Mouse (Mus musculus) T-helper 17 cell (primary cell): ENCODE data around the gene Crygs.
"Not testable (repeated sequence)": the region's sequence is repeated elsewhere in the genome, so short reads cannot be mapped to it uniquely, and the experiment has no call there.

Source experiments
- in situ Hi-C, 2 experiments: fragments of 300-600 bp; cut with MboI, MseI; formaldehyde crosslinking; loops; 1 replicate in 1 of 2; 2 replicates in 1 of 2; pipeline ENCODE4 v1.15.1; 2025; ENCODE audit warnings: high pct_unique_total_duplicates in 2 of 2

Crygs gene

GRCm38 (mm10) chr16:22791235-22791634 lies 20.1 kb downstream of the Crygs start:
- in situ Hi-C loops, result loop anchor here in 1 of 2 experiments (10.0 kb wide), 1 partner anchor 416 kb away; no protein-coding TSS in a partner anchor

GRCm38 (mm10) chr16:22789908-22790367 lies 21.4 kb downstream of the Crygs start:
- in situ Hi-C loops, result loop anchor here in 1 of 2 experiments (10.0 kb wide), 1 partner anchor 415 kb away; no protein-coding TSS in a partner anchor

GRCm38 (mm10) chr16:22782686-22783085 lies 28.7 kb downstream of the Crygs start:
- in situ Hi-C loops, result loop anchor here in 1 of 2 experiments (5.0 kb wide), 1 partner anchor 80 kb away; no protein-coding TSS in a partner anchor

- in situ Hi-C loops, result no loop called here
These were observed 32.0 kb downstream of the Crygs start for GRCm38 (mm10) chr16:22779228-22779835.

- in situ Hi-C loops, result not testable (repeated sequence)
These were observed 33.1 kb downstream of the Crygs start for GRCm38 (mm10) chr16:22778296-22778695.

- in situ Hi-C loops, result no loop called here
These were observed 35.8 kb downstream of the Crygs start for GRCm38 (mm10) chr16:22775471-22775985.

- in situ Hi-C loops, result no loop called here
These were observed 42.7 kb downstream of the Crygs start for GRCm38 (mm10) chr16:22768661-22769060.

GRCm38 (mm10) chr16:22767405-22767804 lies 44.0 kb downstream of the Crygs start:
- in situ Hi-C loops, result no loop called here

- in situ Hi-C loops, result no loop called here
These were observed 44.6 kb downstream of the Crygs start for GRCm38 (mm10) chr16:22766738-22767211.

GRCm38 (mm10) chr16:22765531-22765930 lies 45.8 kb downstream of the Crygs start:
- in situ Hi-C loops, result no loop called here
